Mouse (Mus musculus) kidney, adult 2 months (tissue): Measurements from ENCODE around the gene Nfatc2. TPM values are rescaled to one million over a fixed set of nuclear protein-coding genes. Genes with fewer than 3 reads are reported as not detected.

ENCODE experiments used
- DNase-seq: peaks from one replicate; pipeline ENCODE4 v3.0.0; 2021
- H3K27ac ChIP-seq: fragments of 200-500 bp; 2 replicates; pipeline ENCODE4 v1.5.1; 2012; ENCODE audit warnings: low read depth, low read length, control low read depth, inconsistent platforms; ENCODE audit not compliant: insufficient read depth
- H3K27me3 ChIP-seq: fragments of 200-500 bp; replicated peaks from 2 replicates; pipeline ENCODE4 v1.6.1; 2012; ENCODE audit warnings: mild to moderate bottlenecking, moderate library complexity, low read length, inconsistent platforms; ENCODE audit not compliant: control insufficient read depth, insufficient read depth
- H3K36me3 ChIP-seq: fragments of 200-500 bp; 2 replicates; pipeline ENCODE4 v1.6.1; 2012; ENCODE audit warnings: mild to moderate bottlenecking, moderate library complexity, low read length, inconsistent platforms; ENCODE audit not compliant: control insufficient read depth, insufficient read depth
- H3K4me1 ChIP-seq: fragments of 200-500 bp; 2 replicates; pipeline ENCODE4 v1.6.1; 2011; ENCODE audit warnings: low read length; ENCODE audit not compliant: control insufficient read depth, insufficient read depth
- H3K4me3 ChIP-seq: fragments of 200-500 bp; 2 replicates; pipeline ENCODE4 v1.5.1; 2011; ENCODE audit warnings: mild to moderate bottlenecking, low read depth, low read length, control low read depth; ENCODE audit not compliant: insufficient read depth
- CTCF ChIP-seq: fragments of 200-500 bp; conservative IDR thresholded peaks from 2 replicates; pipeline ENCODE4 v1.5.1; 2011; ENCODE audit warnings: low read depth, mild to moderate bottlenecking, control low read depth, low read length, moderate library complexity, mixed read lengths; ENCODE audit not compliant: insufficient read depth, insufficient read length
- POLR2A ChIP-seq: fragments of 200-500 bp; IDR thresholded peaks from one replicate; pipeline ENCODE4 v1.6.1; 2011; ENCODE audit warnings: low read depth, low read length, control low read depth
- WGBS: fragments of 180-500 bp; shearing (Covaris S2); methylation state at CpG from one replicate; pipeline ENCODE4 v1.1.7; 2018; 5-methylcytosine and 5-hydroxymethylcytosine counted together
- polyA plus RNA-seq: library from polyadenylated mRNA; depleted of rRNA; stranded (reverse); fragments of >200 nt; gene quantifications from 2 replicates; pipeline ENCODE4 v1.2.3, GENCODE M21; 2012; rRNA removed

Gene Nfatc2
- 2.9 and 3.4 TPM in 2 replicates for polyA plus RNA-seq

- Histone ChIP-seq H3K27me3 (peaks cover 5% of the 10 kb centered on the region; the same call in 1 of the 2 replicates), H3K36me3 (no peaks in the 10 kb centered on the region), H3K27ac (no peak within 1 kb of the TSS), H3K4me1 (0 out of 2 replicates have a peak, but pooled peaks cover 4% of the 10 kb centered on the region), H3K4me3 (peak within 1 kb of the TSS; percentile 2)
- peak; percentile 87 for DNase-seq
- TF ChIP-seq POLR2A (no peak), CTCF (no peak)
- 2% methylated on average over 56 of the region's 56 CpGs for WGBS
Measured at GRCm38 (mm10) chr2:168601491-168602386, at the start of gene Nfatc2. Gene Nfatc2 (minus strand): TSS chr2:168601657.

GRCm38 (mm10) chr2:168648171-168648570 is 46.7 kb upstream of the Nfatc2 start:
- 79% methylated on average over 8 of the region's 8 CpGs for WGBS
- Histone ChIP-seq H3K36me3 (no peaks in the 10 kb centered on the region), H3K4me1 (no peaks in the 10 kb centered on the region), H3K27ac (no peak overlapping the region), H3K27me3 (no peaks in the 10 kb centered on the region), H3K4me3 (no peak overlapping the region)
- no peak for TF ChIP-seq CTCF
- TF ChIP-seq POLR2A = no peak
- no peak for DNase-seq

- Histone ChIP-seq H3K4me1 (no peaks in the 10 kb centered on the region), H3K27ac (no peak overlapping the region), H3K36me3 (no peaks in the 10 kb centered on the region), H3K27me3 (no peaks in the 10 kb centered on the region), H3K4me3 (no peak overlapping the region)
- DNase-seq = no peak
- WGBS = 85% methylated on average over 6 of the region's 6 CpGs
- no peak for TF ChIP-seq POLR2A
- no peak for TF ChIP-seq CTCF
Measured at GRCm38 (mm10) chr2:168644855-168645254, 43.4 kb upstream of the Nfatc2 start.

GRCm38 (mm10) chr2:168643524-168644177 is 42.2 kb upstream of the Nfatc2 start:
- Histone ChIP-seq H3K4me3 (no peak overlapping the region), H3K27me3 (no peaks in the 10 kb centered on the region), H3K4me1 (no peaks in the 10 kb centered on the region), H3K27ac (no peak overlapping the region), H3K36me3 (no peaks in the 10 kb centered on the region)
- no peak for TF ChIP-seq CTCF
- TF ChIP-seq POLR2A = no peak
- 82% methylated on average over 20 of the region's 20 CpGs for WGBS
- DNase-seq = no peak

GRCm38 (mm10) chr2:168642187-168642586 is 40.7 kb upstream of the Nfatc2 start:
- no peak for DNase-seq
- WGBS = 75% methylated on average over 11 of the region's 11 CpGs
- TF ChIP-seq CTCF = no peak
- TF ChIP-seq POLR2A = no peak
- Histone ChIP-seq H3K36me3 (no peaks in the 10 kb centered on the region), H3K27me3 (no peaks in the 10 kb centered on the region), H3K4me3 (no peak overlapping the region), H3K27ac (no peak overlapping the region), H3K4me1 (no peaks in the 10 kb centered on the region)

- TF ChIP-seq CTCF = no peak
- TF ChIP-seq POLR2A = no peak
Measured at GRCm38 (mm10) chr2:168640460-168640859, 39.0 kb upstream of the Nfatc2 start.

GRCm38 (mm10) chr2:168634881-168635280 is 33.4 kb upstream of the Nfatc2 start:
- H3K27me3 ChIP-seq = no peaks in the 10 kb centered on the region
- DNase-seq = no peak
- TF ChIP-seq CTCF (no peak), POLR2A (no peak)
- no peaks in the 10 kb centered on the region for H3K36me3 ChIP-seq
- WGBS = 70% methylated on average over 7 of the region's 7 CpGs
- H3K27ac ChIP-seq = no peak overlapping the region
- H3K4me3 ChIP-seq = no peak overlapping the region
- no peaks in the 10 kb centered on the region for H3K4me1 ChIP-seq

More at GRCm38 (mm10) chr2:168640460-168640859, 39.0 kb upstream of the Nfatc2 start:
- 94% methylated on average over 9 of the region's 9 CpGs for WGBS
- no peak overlapping the region for H3K4me3 ChIP-seq
- no peaks in the 10 kb centered on the region for H3K4me1 ChIP-seq
- no peak overlapping the region for H3K27ac ChIP-seq
- H3K27me3 ChIP-seq = no peaks in the 10 kb centered on the region
- no peak for DNase-seq
- no peaks in the 10 kb centered on the region for H3K36me3 ChIP-seq
